Mouse (Mus musculus) forebrain, embryonic 12.5 days (tissue): ENCODE results near the gene Wars. TPM values are rescaled to one million over a fixed set of nuclear protein-coding genes. Genes with fewer than 3 reads are reported as not detected.

Experiments used
- ATAC-seq: fragments of 200-750 bp; cut with Nextera tagmentation; 2 replicates; pipeline ENCODE4 v1.8.0; 2017; ENCODE audit warnings: moderate TSS enrichment; ENCODE audit not compliant: low FRiP score
- H3K27ac ChIP-seq: fragments of 300-500 bp; sonication (generic); 2 replicates; pipeline ENCODE4 v1.5.1; 2016; ENCODE audit warnings: mild to moderate bottlenecking
- H3K27me3 ChIP-seq: fragments of 300-500 bp; sonication (generic); 2 replicates; pipeline ENCODE4 v1.6.1; 2016; ENCODE audit warnings: mild to moderate bottlenecking
- H3K36me3 ChIP-seq: fragments of 300-500 bp; sonication (generic); replicated peaks from 2 replicates; pipeline ENCODE4 v1.6.1; 2016; ENCODE audit warnings: mild to moderate bottlenecking
- H3K4me1 ChIP-seq: fragments of 300-500 bp; sonication (generic); 2 replicates; pipeline ENCODE4 v1.6.1; 2016
- H3K4me2 ChIP-seq: fragments of 300-500 bp; sonication (generic); 2 replicates; pipeline ENCODE4 v1.6.1; 2016; ENCODE audit warnings: mild to moderate bottlenecking, moderate library complexity
- H3K4me3 ChIP-seq: fragments of 300-500 bp; sonication (generic); replicated peaks from 2 replicates; pipeline ENCODE4 v1.5.1; 2016; ENCODE audit warnings: mild to moderate bottlenecking
- H3K9ac ChIP-seq: fragments of 300-500 bp; sonication (generic); 2 replicates; pipeline ENCODE4 v1.6.1; 2016; ENCODE audit warnings: mild to moderate bottlenecking
- H3K9me3 ChIP-seq: fragments of 300-500 bp; sonication (generic); 2 replicates; pipeline ENCODE4 v1.6.1; 2016
- WGBS: fragments of 180-500 bp; shearing (Covaris S2); methylation state at CpG from one replicate; pipeline ENCODE4 v1.1.7; 2016; 5-methylcytosine and 5-hydroxymethylcytosine counted together
- polyA plus RNA-seq: library from polyadenylated mRNA; unstranded; fragments of >200 nt; fragmentation: Nextera tagmentation; extraction: Ambion mirVana; gene quantifications from 2 replicates; pipeline ENCODE4 v1.2.1, GENCODE M21; 2016

Gene Wars
- polyA plus RNA-seq, 1 experiment from 2014 or later: 126 TPM

DNA sequence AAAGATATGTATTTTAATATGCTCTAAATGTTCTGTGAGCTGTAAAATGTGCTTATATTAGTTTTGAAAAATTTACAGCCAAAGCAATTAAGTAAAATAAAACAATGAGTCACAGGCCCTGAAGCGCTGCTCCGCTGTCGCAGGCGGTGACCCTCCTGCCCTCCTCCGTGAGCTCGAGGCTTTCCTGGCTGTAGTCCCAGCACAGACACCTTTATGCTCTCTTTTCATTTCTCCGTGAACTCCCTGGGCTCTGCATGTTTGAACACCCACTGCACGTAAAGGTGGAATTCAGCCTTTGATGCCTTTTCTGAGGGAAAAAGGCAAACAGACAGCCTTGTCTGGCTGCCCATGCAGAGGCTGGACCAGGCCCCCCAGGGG lies 10.3 kb upstream of the Wars start:
- no peak overlapping the region for H3K9ac ChIP-seq
- H3K27ac ChIP-seq: no peak overlapping the region
- H3K4me3 ChIP-seq: no peak overlapping the region
- H3K27me3 ChIP-seq: no peaks in the 10 kb centered on the region
- H3K4me1 ChIP-seq: peaks cover 44% of the 10 kb centered on the region
- no peaks in the 10 kb centered on the region for H3K9me3 ChIP-seq
- 43% methylated on average over 8 of the region's 8 CpGs for WGBS
- ATAC-seq: no peak
- 0 out of 2 replicates have a peak, but pooled peaks cover under 1% of the 10 kb centered on the region for H3K36me3 ChIP-seq
- no peak overlapping the region for H3K4me2 ChIP-seq

DNA sequence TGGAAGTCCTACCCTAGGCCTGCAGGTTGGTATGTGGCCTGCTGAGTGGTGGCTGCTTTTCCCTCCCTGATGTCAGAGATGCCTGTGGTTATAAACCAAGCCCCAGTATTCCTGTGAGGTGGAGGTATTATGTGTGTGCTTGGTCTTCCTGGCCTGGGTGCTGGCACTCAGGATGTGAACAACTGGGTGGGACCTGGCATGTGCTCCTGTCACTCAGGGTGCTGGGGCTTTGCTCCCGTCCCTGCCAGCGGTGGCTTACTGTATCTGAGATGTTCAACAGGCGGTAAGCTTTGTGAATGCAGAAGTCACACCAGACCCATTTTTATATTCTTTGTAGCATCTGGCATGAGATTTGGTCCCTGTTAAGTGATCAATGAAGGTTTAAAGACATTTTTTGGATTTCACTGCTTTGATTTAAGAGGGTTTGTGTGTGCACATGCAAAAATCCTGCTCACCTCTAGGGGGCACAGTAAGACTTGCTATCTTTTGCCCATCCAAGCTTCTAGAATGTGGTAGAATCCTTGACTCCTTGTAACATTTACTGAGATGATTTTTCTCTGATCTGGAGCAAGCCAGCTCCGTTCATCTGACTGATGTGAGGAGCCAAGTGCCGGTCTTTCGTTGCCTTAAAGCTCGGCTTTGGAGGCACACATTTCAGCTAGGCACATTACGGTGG lies 9.8 kb upstream of the Wars start:
- Histone ChIP-seq H3K4me3 (no peak overlapping the region), H3K27ac (no peak overlapping the region), H3K4me1 (peaks cover 40% of the 10 kb centered on the region), H3K4me2 (no peak overlapping the region), H3K36me3 (0 out of 2 replicates have a peak, but pooled peaks cover 3% of the 10 kb centered on the region), H3K9ac (no peak overlapping the region), H3K27me3 (no peaks in the 10 kb centered on the region), H3K9me3 (no peaks in the 10 kb centered on the region)
- 0 out of 2 replicates have a peak, but pooled peaks have one; percentile 56 for ATAC-seq
- WGBS: 72% methylated on average over 8 of the region's 8 CpGs

DNA sequence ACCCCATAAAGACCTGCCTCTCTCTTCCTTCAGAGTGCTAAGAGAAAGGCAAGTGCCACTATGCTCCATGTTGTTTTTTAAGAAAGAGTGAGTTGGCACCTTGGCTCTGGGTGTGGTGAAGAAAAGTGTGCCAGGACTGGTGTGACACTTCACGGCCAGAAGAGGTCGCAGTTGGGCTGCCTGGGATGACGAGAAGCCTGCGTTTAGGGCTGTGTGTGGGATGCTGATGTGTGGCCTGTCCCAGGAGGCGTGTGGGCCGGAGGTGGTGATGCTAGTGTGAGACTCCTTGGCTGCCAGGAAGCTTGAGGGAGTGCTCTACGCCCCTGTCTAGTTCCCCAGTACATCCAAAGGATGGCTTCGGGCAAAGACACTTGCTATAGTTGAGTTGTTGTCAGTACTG lies 9.0 kb upstream of the Wars start:
- Histone ChIP-seq H3K9ac (no peak overlapping the region), H3K27ac (no peak overlapping the region), H3K36me3 (0 out of 2 replicates have a peak, but pooled peaks cover 3% of the 10 kb centered on the region), H3K4me1 (peaks cover 33% of the 10 kb centered on the region), H3K4me2 (no peak overlapping the region), H3K27me3 (no peaks in the 10 kb centered on the region), H3K4me3 (no peak overlapping the region), H3K9me3 (no peaks in the 10 kb centered on the region)
- WGBS: 22% methylated on average over 8 of the region's 8 CpGs
- peak; percentile 47; the same call in 1 of the 2 replicates for ATAC-seq

DNA sequence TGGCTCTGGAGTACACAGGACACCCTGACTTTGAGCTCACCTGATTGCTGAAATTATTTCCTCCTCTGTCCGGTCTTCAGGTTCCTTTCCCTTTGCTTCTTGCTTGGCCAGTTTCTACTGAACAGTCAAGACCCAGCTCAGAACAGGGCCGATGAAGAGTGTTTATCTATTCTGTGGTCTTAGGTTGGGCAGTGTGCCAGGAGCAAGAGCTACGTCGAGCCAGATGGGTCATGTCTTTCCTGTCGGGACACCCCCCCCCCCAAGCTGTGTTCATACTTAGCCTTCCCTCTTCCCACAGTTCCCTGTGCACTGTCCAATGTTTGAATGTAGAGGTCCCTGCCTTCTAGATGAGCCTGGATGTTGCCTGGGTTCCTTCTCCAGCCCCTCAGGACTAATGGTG lies 7.4 kb upstream of the Wars start:
- WGBS: 89% methylated on average over 5 of the region's 5 CpGs
- no peaks in the 10 kb centered on the region for H3K9me3 ChIP-seq
- no peak for ATAC-seq
- H3K36me3 ChIP-seq: 0 out of 2 replicates have a peak, but pooled peaks cover 3% of the 10 kb centered on the region
- no peak overlapping the region for H3K9ac ChIP-seq
- peaks cover 24% of the 10 kb centered on the region for H3K4me1 ChIP-seq
- no peak overlapping the region for H3K27ac ChIP-seq
- H3K4me2 ChIP-seq: no peak overlapping the region
- no peak overlapping the region for H3K4me3 ChIP-seq
- H3K27me3 ChIP-seq: no peaks in the 10 kb centered on the region

DNA sequence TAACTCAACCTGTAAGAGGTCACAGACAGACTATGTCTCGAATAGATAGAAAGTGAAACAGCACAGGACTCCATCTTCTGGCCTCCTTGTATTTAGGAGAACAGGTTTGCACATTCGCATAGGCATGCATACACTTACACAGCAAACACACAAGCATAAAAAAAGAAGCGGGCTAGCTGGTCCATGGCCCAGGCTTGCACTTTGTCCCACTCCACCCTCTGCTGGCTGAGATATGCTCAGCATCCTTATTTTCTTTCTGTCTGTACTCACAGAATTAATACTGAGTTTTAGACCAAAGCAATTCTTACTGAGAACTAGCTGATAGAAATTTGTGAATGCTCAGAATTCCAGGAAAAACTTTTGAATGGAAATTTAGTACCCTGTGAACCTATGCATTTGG lies 2.0 kb upstream of the Wars start:
- Histone ChIP-seq H3K27me3 (no peaks in the 10 kb centered on the region), H3K9ac (no peak overlapping the region), H3K4me1 (peaks cover 22% of the 10 kb centered on the region), H3K36me3 (0 out of 2 replicates have a peak, but pooled peaks cover 3% of the 10 kb centered on the region), H3K4me2 (no peak overlapping the region), H3K9me3 (no peaks in the 10 kb centered on the region), H3K4me3 (no peak overlapping the region), H3K27ac (no peak overlapping the region)
- 83% methylated on average over 3 of the region's 3 CpGs for WGBS
- ATAC-seq: no peak

DNA sequence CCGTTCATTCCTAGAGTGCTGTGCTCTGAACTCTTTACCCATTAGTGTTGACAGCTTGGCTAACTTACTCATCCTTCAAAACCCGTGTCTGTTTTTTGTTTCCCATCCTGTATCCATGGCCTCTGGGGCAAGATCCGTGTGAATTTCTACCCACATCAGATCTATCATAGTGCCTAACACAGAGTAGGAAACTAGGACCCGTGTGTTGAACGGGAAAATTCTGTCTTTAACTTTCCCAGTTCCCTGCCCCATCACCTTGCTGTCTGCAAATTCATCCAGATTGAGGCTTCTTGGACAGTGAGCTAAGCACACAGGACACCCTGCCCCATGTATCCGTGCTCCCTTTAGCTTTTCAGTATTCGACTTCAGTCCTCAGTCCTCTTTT lies 450 bp upstream of the Wars start:
- ATAC-seq: 0 out of 2 replicates have a peak, but pooled peaks have one; percentile 12
- under 1% methylated on average over 7 of the region's 7 CpGs for WGBS
- Histone ChIP-seq H3K4me3 (peak overlapping the region; percentile 93), H3K27ac (no peak overlapping the region), H3K36me3 (peaks cover 11% of the 10 kb centered on the region; the same call in 1 of the 2 replicates), H3K4me1 (peaks cover 22% of the 10 kb centered on the region), H3K4me2 (peak overlapping the region; percentile 88), H3K9me3 (no peaks in the 10 kb centered on the region), H3K27me3 (no peaks in the 10 kb centered on the region), H3K9ac (peak overlapping the region; percentile 66)

DNA sequence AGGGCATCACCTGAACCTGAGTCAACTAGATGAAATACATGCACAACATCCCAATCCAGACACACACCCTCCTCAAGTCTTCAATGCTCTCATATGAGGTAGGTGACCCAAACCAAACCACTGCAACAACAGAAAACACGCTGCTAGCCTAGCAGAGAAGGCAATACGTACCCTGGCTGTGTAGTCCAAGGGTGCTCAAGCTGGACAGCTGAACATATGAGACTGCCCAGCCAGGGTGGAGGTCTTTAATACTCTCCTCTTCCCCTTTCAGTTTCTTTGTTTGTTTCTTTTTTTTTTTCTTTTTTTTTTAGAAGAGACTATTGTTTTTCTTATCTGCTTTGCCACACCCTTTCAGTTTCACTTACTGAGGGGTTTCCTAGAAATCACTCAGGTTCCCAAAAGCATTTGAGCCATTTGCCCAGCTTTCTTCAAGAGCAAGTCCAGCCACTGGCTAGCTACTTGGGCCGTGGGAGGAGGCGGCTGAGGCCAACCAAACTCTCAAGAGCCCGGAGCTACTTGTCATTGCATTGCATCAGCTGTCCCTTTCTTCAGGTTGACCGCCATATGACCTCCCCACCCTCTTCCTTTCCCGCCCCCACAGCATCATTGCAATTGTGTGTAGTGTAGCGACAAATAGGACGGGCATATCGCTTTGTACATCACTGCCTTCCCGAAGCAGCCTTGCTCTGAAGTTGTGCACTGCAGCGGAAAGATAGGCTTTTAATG lies 822 bp downstream of the Wars start, which contains the start of gene Wdr25:
TSS of gene Wdr25 (plus strand) at position 643 of the 726 bp plus-strand sequence.
- 25% methylated on average over 12 of the region's 12 CpGs for WGBS

DNA sequence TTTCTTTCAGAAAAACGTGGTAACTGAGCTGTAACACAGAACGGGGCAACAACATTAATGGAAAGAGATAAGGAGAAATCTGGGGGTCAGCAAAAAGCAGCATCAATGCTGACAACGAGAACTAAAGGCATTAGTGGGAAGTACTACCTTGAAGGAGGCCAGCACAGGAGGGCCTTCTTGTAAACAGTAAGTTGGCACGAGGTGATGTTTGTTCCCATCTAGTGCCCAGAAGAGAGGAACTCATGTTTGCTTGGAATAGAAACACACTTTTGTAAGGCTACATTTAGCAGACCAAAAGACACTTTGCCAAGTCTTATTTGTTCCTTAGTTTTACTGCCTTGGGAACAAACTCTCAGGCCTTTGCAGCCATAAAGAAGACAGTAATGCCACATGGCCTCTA lies 5.3 kb downstream of the Wars start:
- no peaks in the 10 kb centered on the region for H3K9me3 ChIP-seq
- H3K9ac ChIP-seq: no peak overlapping the region
- no peak overlapping the region for H3K4me2 ChIP-seq
- no peaks in the 10 kb centered on the region for H3K27me3 ChIP-seq
- ATAC-seq: no peak
- WGBS: 70% methylated on average over 4 of the region's 4 CpGs
- no peak overlapping the region for H3K27ac ChIP-seq
- H3K4me3 ChIP-seq: no peak overlapping the region
- H3K4me1 ChIP-seq: peaks cover 14% of the 10 kb centered on the region
- H3K36me3 ChIP-seq: peaks cover 58% of the 10 kb centered on the region

More for the DNA sequence above, 822 bp downstream of the Wars start, which contains the start of gene Wdr25:
- Histone ChIP-seq H3K9me3 (no peaks in the 10 kb centered on the region), H3K4me1 (peaks cover 22% of the 10 kb centered on the region), H3K4me2 (peak within 1 kb of the TSS; percentile 88), H3K27ac (no peak within 1 kb of the TSS), H3K36me3 (peaks cover 12% of the 10 kb centered on the region), H3K9ac (peak within 1 kb of the TSS; percentile 81), H3K4me3 (peak within 1 kb of the TSS; percentile 93), H3K27me3 (no peaks in the 10 kb centered on the region)
- ATAC-seq: no peak

DNA sequence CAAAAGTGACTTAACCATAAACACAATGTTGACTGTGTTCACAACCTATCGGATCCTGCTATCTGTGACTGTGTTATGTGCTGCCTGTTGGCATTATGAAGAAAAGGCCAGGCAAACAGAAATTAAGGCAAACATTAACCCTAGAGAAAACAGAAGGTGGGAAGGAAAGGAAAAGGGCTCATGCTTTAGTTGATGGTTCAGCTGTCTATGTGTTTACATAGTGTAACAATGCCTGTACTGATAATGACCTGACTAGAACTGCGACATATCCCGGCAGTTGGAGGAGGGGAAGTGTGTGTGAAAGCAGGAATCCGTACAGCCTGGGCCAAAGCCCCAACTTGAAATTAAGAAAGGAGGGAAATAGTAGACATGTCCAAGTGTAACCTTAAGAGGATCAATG lies 6.9 kb downstream of the Wars start:
- Histone ChIP-seq H3K36me3 (peaks cover 73% of the 10 kb centered on the region), H3K9me3 (no peaks in the 10 kb centered on the region), H3K9ac (no peak overlapping the region), H3K27me3 (no peaks in the 10 kb centered on the region), H3K4me1 (0 out of 2 replicates have a peak, but pooled peaks cover under 1% of the 10 kb centered on the region), H3K4me3 (no peak overlapping the region), H3K27ac (no peak overlapping the region), H3K4me2 (no peak overlapping the region)
- ATAC-seq: no peak
- WGBS: 97% methylated on average over 4 of the region's 4 CpGs

DNA sequence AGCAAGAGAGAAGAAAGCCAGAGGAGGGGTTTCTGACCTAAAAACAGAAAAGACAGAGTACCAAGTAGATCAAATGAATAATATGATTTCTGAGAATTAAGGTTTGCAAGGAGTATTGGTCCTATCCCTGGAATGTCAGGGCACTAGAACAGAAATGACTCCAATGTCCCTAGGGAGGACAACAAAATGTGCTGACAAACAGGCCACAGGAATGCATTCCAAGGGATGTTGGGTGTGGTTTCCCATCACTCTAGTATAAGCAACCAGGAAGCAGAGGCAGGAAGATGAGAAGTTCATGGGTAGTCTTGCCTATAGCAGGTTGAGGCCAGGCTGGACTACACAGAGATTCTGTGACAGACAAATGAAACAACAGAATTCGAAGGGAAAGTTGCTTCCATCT lies 8.1 kb downstream of the Wars start:
- peaks cover 81% of the 10 kb centered on the region for H3K36me3 ChIP-seq
- WGBS: 97% methylated on average over 1 of the region's 1 CpGs

DNA sequence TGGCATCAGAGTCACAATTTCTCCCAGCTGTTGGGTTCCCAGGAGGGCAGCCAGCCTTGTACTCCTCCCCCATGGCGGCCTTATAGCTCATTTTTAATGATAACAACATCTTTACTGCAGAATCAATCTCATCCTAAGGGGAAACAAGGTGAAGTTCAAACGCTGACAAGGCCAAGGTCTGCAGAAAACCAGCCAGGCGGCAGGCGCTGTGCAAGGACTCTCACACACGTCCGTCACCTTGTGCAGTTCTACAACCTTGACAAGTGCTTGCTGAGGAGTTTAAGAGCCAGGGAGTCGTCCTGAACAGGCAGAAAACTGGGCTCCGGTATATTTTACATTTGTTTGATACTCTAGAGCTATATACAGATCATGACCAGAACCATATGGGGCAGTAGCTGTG lies 11.2 kb downstream of the Wars start:
- no peak for ATAC-seq
- Histone ChIP-seq H3K4me1 (no peaks in the 10 kb centered on the region), H3K27me3 (no peaks in the 10 kb centered on the region), H3K4me2 (no peak overlapping the region), H3K9ac (no peak overlapping the region), H3K9me3 (no peaks in the 10 kb centered on the region), H3K36me3 (peaks cover 86% of the 10 kb centered on the region), H3K4me3 (no peak overlapping the region), H3K27ac (no peak overlapping the region)
- 92% methylated on average over 8 of the region's 8 CpGs for WGBS

More for the DNA sequence above, 8.1 kb downstream of the Wars start:
- no peak overlapping the region for H3K27ac ChIP-seq
- ATAC-seq: no peak
- no peak overlapping the region for H3K4me3 ChIP-seq
- H3K9me3 ChIP-seq: no peaks in the 10 kb centered on the region
- H3K27me3 ChIP-seq: no peaks in the 10 kb centered on the region
- no peaks in the 10 kb centered on the region for H3K4me1 ChIP-seq
- no peak overlapping the region for H3K9ac ChIP-seq
- no peak overlapping the region for H3K4me2 ChIP-seq

DNA sequence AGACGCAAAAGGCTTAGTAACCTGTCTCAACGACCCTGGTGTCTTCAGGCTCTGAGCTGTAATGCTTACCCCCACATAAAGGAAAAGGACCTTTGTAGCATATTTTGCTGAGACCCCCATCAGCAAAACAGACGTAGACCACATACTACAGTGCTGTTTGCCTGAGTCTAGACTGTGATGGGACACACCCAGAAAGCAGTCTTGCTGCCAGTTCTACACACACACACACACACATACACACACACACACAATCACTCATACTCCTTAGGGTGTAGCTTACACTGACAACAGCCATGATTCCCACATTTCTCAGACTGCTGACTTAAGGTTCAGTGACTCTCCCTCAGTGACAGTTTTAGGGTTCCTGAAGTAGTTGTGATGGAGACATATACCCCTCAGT lies 12.8 kb downstream of the Wars start:
- Histone ChIP-seq H3K9ac (no peak overlapping the region), H3K36me3 (peaks cover 80% of the 10 kb centered on the region), H3K4me1 (no peaks in the 10 kb centered on the region), H3K4me3 (no peak overlapping the region), H3K27me3 (no peaks in the 10 kb centered on the region), H3K27ac (no peak overlapping the region), H3K4me2 (no peak overlapping the region), H3K9me3 (no peaks in the 10 kb centered on the region)
- WGBS: 92% methylated on average over 3 of the region's 3 CpGs
- no peak for ATAC-seq
